Mouse (Mus musculus): ENCODE measurements around the gene Nrg4. TPM values are rescaled to one million over a fixed set of nuclear protein-coding genes. Genes with fewer than 3 reads are reported as not detected.

Gene Nrg4
- polyA plus RNA-seq, 1 experiment from 2014 or later, result 0.56 TPM

GRCm38 (mm10) chr9:55344165-55344564, 17.5 kb upstream of the Nrg4 start:
- H3K36me3 ChIP-seq, result no peaks in the 10 kb centered on the region
- no peak overlapping the region for H3K4me3 ChIP-seq
- no peaks in the 10 kb centered on the region for H3K4me1 ChIP-seq
- H3K27me3 ChIP-seq (replicated peaks), result 0 out of 2 replicates have a peak, but pooled peaks cover 4% of the 10 kb centered on the region
- WGBS (ENCODE audit: insufficient replicate concordance), result 69% methylated on average over 7 of the region's 7 CpGs
- H3K9me3 ChIP-seq (replicated peaks), result no peaks in the 10 kb centered on the region
- no peak for ATAC-seq
- no peak overlapping the region for H3K9ac ChIP-seq
- no peak overlapping the region for H3K4me2 ChIP-seq
- H3K27ac ChIP-seq, result no peak overlapping the region

- peaks cover 53% of the 10 kb centered on the region for H3K27me3 ChIP-seq (replicated peaks)
- 35% methylated on average over 7 of the region's 7 CpGs for WGBS (ENCODE audit: insufficient replicate concordance)
- no peak overlapping the region for H3K4me3 ChIP-seq
- H3K36me3 ChIP-seq, result no peaks in the 10 kb centered on the region
- ATAC-seq, result no peak
- H3K9ac ChIP-seq, result no peak overlapping the region
- H3K4me1 ChIP-seq, result no peaks in the 10 kb centered on the region
- H3K9me3 ChIP-seq (replicated peaks), result no peaks in the 10 kb centered on the region
- H3K27ac ChIP-seq, result no peak overlapping the region
- no peak overlapping the region for H3K4me2 ChIP-seq
These were observed 6.3 kb upstream of the Nrg4 start for GRCm38 (mm10) chr9:55332949-55333348.

GRCm38 (mm10) chr9:55332476-55332875, 5.8 kb upstream of the Nrg4 start:
- Histone ChIP-seq H3K27ac (no peak overlapping the region), H3K4me3 (no peak overlapping the region), H3K4me1 (no peaks in the 10 kb centered on the region), H3K36me3 (no peaks in the 10 kb centered on the region), H3K27me3 (replicated peaks) (peaks cover 58% of the 10 kb centered on the region), H3K4me2 (no peak overlapping the region), H3K9ac (no peak overlapping the region), H3K9me3 (replicated peaks) (no peaks in the 10 kb centered on the region)
- ATAC-seq, result no peak
- 25% methylated on average over 5 of the region's 5 CpGs for WGBS (ENCODE audit: insufficient replicate concordance)

- peaks cover 84% of the 10 kb centered on the region for H3K27me3 ChIP-seq (replicated peaks)
- WGBS (ENCODE audit: insufficient replicate concordance), result 60% methylated on average over 6 of the region's 6 CpGs
These were observed 2.8 kb upstream of the Nrg4 start for GRCm38 (mm10) chr9:55329401-55329800.

GRCm38 (mm10) chr9:55328151-55328918, 1.7 kb upstream of the Nrg4 start:
- ATAC-seq, result no peak
- Histone ChIP-seq H3K27me3 (replicated peaks) (peaks cover 93% of the 10 kb centered on the region), H3K4me2 (no peak overlapping the region), H3K36me3 (no peaks in the 10 kb centered on the region), H3K9ac (no peak overlapping the region), H3K4me3 (no peak overlapping the region), H3K9me3 (replicated peaks) (no peaks in the 10 kb centered on the region), H3K27ac (no peak overlapping the region), H3K4me1 (peaks cover 11% of the 10 kb centered on the region; the same call in 1 of the 2 replicates)
- WGBS (ENCODE audit: insufficient replicate concordance), result 25% methylated on average over 14 of the region's 14 CpGs

More at GRCm38 (mm10) chr9:55329401-55329800, 2.8 kb upstream of the Nrg4 start:
- Histone ChIP-seq H3K9ac (no peak overlapping the region), H3K36me3 (no peaks in the 10 kb centered on the region), H3K4me2 (no peak overlapping the region), H3K4me1 (peaks cover 11% of the 10 kb centered on the region; the same call in 1 of the 2 replicates), H3K27ac (no peak overlapping the region), H3K4me3 (no peak overlapping the region), H3K9me3 (replicated peaks) (no peaks in the 10 kb centered on the region)
- ATAC-seq, result no peak

- Histone ChIP-seq H3K4me2 (peak overlapping the region; percentile 90), H3K27ac (no peak overlapping the region), H3K4me3 (peak overlapping the region; percentile 66), H3K4me1 (peaks cover 11% of the 10 kb centered on the region; the same call in 1 of the 2 replicates), H3K36me3 (no peaks in the 10 kb centered on the region), H3K9ac (0 out of 2 replicates have a peak overlapping the region, but pooled peaks have one; percentile 27), H3K9me3 (replicated peaks) (no peaks in the 10 kb centered on the region), H3K27me3 (replicated peaks) (peaks cover 95% of the 10 kb centered on the region)
- no peak for ATAC-seq
- 1% methylated on average over 13 of the region's 13 CpGs for WGBS (ENCODE audit: insufficient replicate concordance)
These were observed 581 bp upstream of the Nrg4 start for GRCm38 (mm10) chr9:55327234-55327615.

- H3K4me1 ChIP-seq, result peaks cover 11% of the 10 kb centered on the region; the same call in 1 of the 2 replicates
- H3K27me3 ChIP-seq (replicated peaks), result peaks cover 81% of the 10 kb centered on the region
- H3K27ac ChIP-seq, result no peak overlapping the region
- H3K9ac ChIP-seq, result peak overlapping the region; percentile 35
- peak overlapping the region; percentile 90 for H3K4me2 ChIP-seq
- no peaks in the 10 kb centered on the region for H3K36me3 ChIP-seq
- no peak for ATAC-seq
- H3K4me3 ChIP-seq, result peak overlapping the region; percentile 66
- no peaks in the 10 kb centered on the region for H3K9me3 ChIP-seq (replicated peaks)
- WGBS (ENCODE audit: insufficient replicate concordance), result 16% methylated on average over 18 of the region's 18 CpGs
These were observed 805 bp downstream of the Nrg4 start for GRCm38 (mm10) chr9:55325564-55326514.

- Histone ChIP-seq H3K9ac (no peak overlapping the region), H3K27me3 (replicated peaks) (peaks cover 75% of the 10 kb centered on the region), H3K9me3 (replicated peaks) (no peaks in the 10 kb centered on the region), H3K4me3 (no peak overlapping the region), H3K4me2 (no peak overlapping the region), H3K4me1 (peaks cover 11% of the 10 kb centered on the region; the same call in 1 of the 2 replicates), H3K27ac (no peak overlapping the region), H3K36me3 (no peaks in the 10 kb centered on the region)
- ATAC-seq, result no peak
- WGBS (ENCODE audit: insufficient replicate concordance), result 26% methylated on average over 1 of the region's 1 CpGs
These were observed 1.6 kb downstream of the Nrg4 start for GRCm38 (mm10) chr9:55325061-55325460.

GRCm38 (mm10) chr9:55324516-55324915, 2.1 kb downstream of the Nrg4 start:
- no peak overlapping the region for H3K4me2 ChIP-seq
- H3K9me3 ChIP-seq (replicated peaks), result no peaks in the 10 kb centered on the region
- peaks cover 11% of the 10 kb centered on the region; the same call in 1 of the 2 replicates for H3K4me1 ChIP-seq
- no peaks in the 10 kb centered on the region for H3K36me3 ChIP-seq
- no peak overlapping the region for H3K27ac ChIP-seq
- WGBS (ENCODE audit: insufficient replicate concordance), result 46% methylated on average over 10 of the region's 10 CpGs
- H3K4me3 ChIP-seq, result no peak overlapping the region
- H3K9ac ChIP-seq, result no peak overlapping the region
- ATAC-seq, result no peak
- peaks cover 70% of the 10 kb centered on the region for H3K27me3 ChIP-seq (replicated peaks)

GRCm38 (mm10) chr9:55324085-55324484, 2.6 kb downstream of the Nrg4 start:
- Histone ChIP-seq H3K9ac (no peak overlapping the region), H3K4me1 (peaks cover 11% of the 10 kb centered on the region; the same call in 1 of the 2 replicates), H3K27ac (no peak overlapping the region), H3K4me3 (no peak overlapping the region), H3K27me3 (replicated peaks) (peaks cover 65% of the 10 kb centered on the region), H3K36me3 (no peaks in the 10 kb centered on the region), H3K9me3 (replicated peaks) (no peaks in the 10 kb centered on the region), H3K4me2 (no peak overlapping the region)
- no peak for ATAC-seq
- 51% methylated on average over 8 of the region's 8 CpGs for WGBS (ENCODE audit: insufficient replicate concordance)

- H3K27ac ChIP-seq, result no peak overlapping the region
- H3K27me3 ChIP-seq (replicated peaks), result peaks cover 51% of the 10 kb centered on the region
- no peak overlapping the region for H3K9ac ChIP-seq
- no peaks in the 10 kb centered on the region for H3K9me3 ChIP-seq (replicated peaks)
- H3K36me3 ChIP-seq, result no peaks in the 10 kb centered on the region
- no peak overlapping the region for H3K4me2 ChIP-seq
- H3K4me1 ChIP-seq, result peaks cover 11% of the 10 kb centered on the region; the same call in 1 of the 2 replicates
- no peak overlapping the region for H3K4me3 ChIP-seq
- no peak for ATAC-seq
- 56% methylated on average over 1 of the region's 1 CpGs for WGBS (ENCODE audit: insufficient replicate concordance)
These were observed 4.0 kb downstream of the Nrg4 start for GRCm38 (mm10) chr9:55322641-55323040.

Data from liver, embryonic 12.5 days (tissue).